Mouse (Mus musculus): ENCODE data around the gene Jaml.
A peak's percentile ranks its signal among the peaks of the same experiment; 100 is the strongest.

- TF ChIP-seq CTCF (IDR thresholded peaks at IDR 0.05; ENCODE audit: borderline replicate concordance, insufficient read depth, low read depth, low read length) (no peak), POLR2A (IDR thresholded peaks at IDR 0.05; ENCODE audit: borderline replicate concordance, insufficient read depth, low read length) (peak; percentile 65; the same call in 1 of the 2 replicates)
Observed at GRCm38 (mm10) chr9:45118552-45118951, 39.6 kb downstream of the Jaml start.

Data from cerebellum, adult 2 months (tissue).